Mouse (Mus musculus) megakaryocyte, embryonic 14.5 days (primary cell): ENCODE results near the gene Grik2.

Source experiments
- FLI1 ChIP-seq: IDR thresholded peaks from 2 replicates; pipeline ENCODE4 v1.6.1; 2012; ENCODE audit warnings: low read length, inconsistent platforms, mixed read lengths
- GATA1 ChIP-seq: IDR thresholded peaks from 3 replicates; pipeline ENCODE4 v1.6.1; 2012; ENCODE audit warnings: mixed read lengths, low read length, inconsistent platforms, borderline replicate concordance

GRCm38 (mm10) chr10:49256247-49256939 is 532.2 kb downstream of the Grik2 start:
- no peak for TF ChIP-seq GATA1
- TF ChIP-seq FLI1: no peak
